8 mouse cellular contexts compared by ENCODE assay signal in genomic region chr11:98022555-98023371, GRCm38 (mm10). TPM values are rescaled to one million over a fixed set of nuclear protein-coding genes. Genes with fewer than 3 reads are reported as not detected.
DNase-seq lines count a peak whose midpoint lies in the region; ATAC-seq and TF ChIP-seq lines count a peak whose summit lies in the region.

Cacnb1 (minus strand) TSS chr11:98023034.

- H3K9me3 ChIP-seq in embryonic facial prominence, embryonic 15.5 days (replicated peaks), result no peaks in the 10 kb centered on the region
- H3K9me3 ChIP-seq in heart, postnatal 0 days (replicated peaks; ENCODE audit: control insufficient read depth, low read length), result no peaks in the 10 kb centered on the region

- DNase-seq in ES-CJ7 (ENCODE audit: low read depth, low spot score), result peak; percentile 50
- DNase-seq in adrenal gland, postnatal 10 days, result peak; percentile 84
- peak; percentile 58 for DNase-seq in heart, postnatal 0 days (ENCODE audit: low spot score)
- DNase-seq in layer of hippocampus, postnatal 10 days (ENCODE audit: low spot score in 2 of 2), result peak; percentile 69 to 79
- peak; percentile 71 for DNase-seq in lung, postnatal 36 days
- DNase-seq in right cerebral cortex, postnatal 25 days, result peak; percentile 74

- peak within 1 kb of the TSS; percentile 88 for H3K4me3 ChIP-seq in embryonic facial prominence, embryonic 15.5 days (replicated peaks)
- peak within 1 kb of the TSS; percentile 62 for H3K4me3 ChIP-seq in heart, postnatal 0 days (ENCODE audit: low read depth, low read length)

- TF ChIP-seq EP300 in heart, postnatal 0 days (IDR thresholded peaks at IDR 0.05; ENCODE audit: low read depth), result no peak

- TF ChIP-seq CTCF in heart, postnatal 0 days (IDR thresholded peaks at IDR 0.05; ENCODE audit: low read depth), result no peak

- peak within 1 kb of the TSS; percentile 92 for H3K27ac ChIP-seq in embryonic facial prominence, embryonic 15.5 days (replicated peaks)
- peak within 1 kb of the TSS; percentile 79 for H3K27ac ChIP-seq in heart, postnatal 0 days (ENCODE audit: low read depth)

- peak within 1 kb of the TSS; percentile 87 for H3K4me2 ChIP-seq in embryonic facial prominence, embryonic 15.5 days (replicated peaks)
- H3K4me2 ChIP-seq in heart, postnatal 0 days (ENCODE audit: low read depth, low read length), result peak within 1 kb of the TSS; percentile 88

- peaks cover 55% of the 10 kb centered on the region for H3K4me1 ChIP-seq in embryonic facial prominence, embryonic 15.5 days
- H3K4me1 ChIP-seq in heart, postnatal 0 days (ENCODE audit: control insufficient read depth, insufficient read depth), result peaks cover 18% of the 10 kb centered on the region

- peak within 1 kb of the TSS; percentile 87 for H3K9ac ChIP-seq in embryonic facial prominence, embryonic 15.5 days
- H3K9ac ChIP-seq in heart, postnatal 0 days (replicated peaks; ENCODE audit: low read depth, low read length), result peak within 1 kb of the TSS; percentile 56

- WGBS in embryonic facial prominence, embryonic 15.5 days, result under 1% methylated on average over 52 of the region's 52 CpGs
- 2% methylated on average over 40 of the region's 52 CpGs for WGBS in heart, postnatal 0 days

- peak; percentile 45 for ATAC-seq in embryonic facial prominence, embryonic 15.5 days (ENCODE audit: insufficient number of reproducible peaks, low FRiP score, low TSS enrichment, low read depth)
- ATAC-seq in heart, postnatal 0 days (ENCODE audit: insufficient read depth, low read depth), result peak; percentile 28
- ATAC-seq in activated CD4-positive, CD25-positive, alpha-beta regulatory T cell, adult 4 months, result no peak

- H3K36me3 ChIP-seq in embryonic facial prominence, embryonic 15.5 days, result peaks cover under 1% of the 10 kb centered on the region; the same call in 1 of the 2 replicates
- no peaks in the 10 kb centered on the region for H3K36me3 ChIP-seq in heart, postnatal 0 days (replicated peaks; ENCODE audit: control insufficient read depth, insufficient read depth, low read length)

- H3K27me3 ChIP-seq in embryonic facial prominence, embryonic 15.5 days, result no peaks in the 10 kb centered on the region
- H3K27me3 ChIP-seq in heart, postnatal 0 days (ENCODE audit: control insufficient read depth, insufficient read depth, low read length), result no peaks in the 10 kb centered on the region

RNA-seq across cellular contexts. Expression of gene Cacnb1, which starts in this region (rescaled TPM):
- 10 to 100 TPM; 11.7 to 29.3 TPM for total RNA-seq in adrenal gland, postnatal 10 days (2021)
- 21.3 and 22.0 TPM in 2 replicates for polyA plus RNA-seq in embryonic facial prominence, embryonic 15.5 days (2015; fragmentation: Nextera tagmentation; extraction: Ambion mirVana)
- 5.5 and 6.2 TPM in 2 replicates for total RNA-seq in heart, postnatal 0 days (2014; rRNA removed; ENCODE audit: low replicate concordance)
- polyA plus RNA-seq in heart, postnatal 0 days (2015; fragmentation: Nextera tagmentation; extraction: Ambion mirVana), result 4.8 and 5.2 TPM in 2 replicates
- 100 to 1,000 TPM; 118 TPM for total RNA-seq in layer of hippocampus, postnatal 10 days (2021)
- 1 to 10 TPM; 1.4 to 2.9 TPM for polyA plus RNA-seq in activated CD4-positive, CD25-positive, alpha-beta regulatory T cell, adult 4 months (2017; shearing (Covaris generic))
